Mouse (Mus musculus): ENCODE data around the gene Tnfrsf12a. TPM values are rescaled to one million over a fixed set of nuclear protein-coding genes. Genes with fewer than 3 reads are reported as not detected.

The Tnfrsf12a gene
- polyA plus RNA-seq, 1 experiment from 2014 or later: 2.7 TPM

DNA sequence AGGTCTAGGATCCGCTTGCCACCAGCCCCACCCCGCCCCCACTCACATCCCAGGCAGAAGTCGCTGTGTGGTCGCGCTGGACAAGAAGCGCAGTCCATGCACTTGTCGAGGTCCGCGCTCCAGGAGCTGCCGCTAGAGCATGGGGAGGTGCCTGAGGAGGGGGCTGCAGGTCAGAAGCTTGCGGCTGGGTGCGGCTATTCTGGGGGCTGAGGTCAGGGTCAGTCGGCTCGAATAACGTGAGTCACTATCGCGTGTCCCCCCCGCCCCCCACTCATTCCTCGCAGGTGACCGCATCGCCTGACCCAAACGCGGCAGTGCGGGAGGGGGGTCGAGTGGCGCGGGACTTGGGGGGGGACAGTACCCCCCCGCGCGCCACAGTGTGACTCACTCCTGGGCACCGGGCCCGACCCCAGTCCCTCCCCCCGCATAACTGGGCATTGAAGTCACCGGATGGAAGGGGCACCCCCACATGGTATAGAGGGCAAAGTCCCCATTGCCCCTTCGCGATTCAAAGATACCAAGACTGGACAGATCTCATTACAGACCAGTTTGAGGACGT, 716 bp downstream of the Tnfrsf12a start:
- Histone ChIP-seq H3K4me1 (replicated peaks) (peaks cover 61% of the 10 kb centered on the region), H3K36me3 (no peaks in the 10 kb centered on the region), H3K4me3 (peak overlapping the region; percentile 60), H3K9me3 (no peaks in the 10 kb centered on the region), H3K27me3 (ENCODE audit: insufficient read depth, poor library complexity, severe bottlenecking) (peaks cover 75% of the 10 kb centered on the region), H3K27ac (peak overlapping the region; percentile 69)
- under 1% methylated on average over 37 of the region's 37 CpGs for WGBS
- peak; percentile 47 for DNase-seq (ENCODE audit: low spot score)

GRCm38 (mm10) chr17:23675564-23676281, 1.5 kb downstream of the Tnfrsf12a start:
- peaks cover 67% of the 10 kb centered on the region for H3K27me3 ChIP-seq (ENCODE audit: insufficient read depth, poor library complexity, severe bottlenecking)
- DNase-seq (ENCODE audit: low spot score): no peak
- peak overlapping the region; percentile 60 for H3K4me3 ChIP-seq
- WGBS: 8% methylated on average over 15 of the region's 15 CpGs
- peaks cover 58% of the 10 kb centered on the region for H3K4me1 ChIP-seq (replicated peaks)
- no peaks in the 10 kb centered on the region for H3K9me3 ChIP-seq
- H3K27ac ChIP-seq: no peak overlapping the region; the same call in 1 of the 2 replicates
- H3K36me3 ChIP-seq: peaks cover 1% of the 10 kb centered on the region

DNA sequence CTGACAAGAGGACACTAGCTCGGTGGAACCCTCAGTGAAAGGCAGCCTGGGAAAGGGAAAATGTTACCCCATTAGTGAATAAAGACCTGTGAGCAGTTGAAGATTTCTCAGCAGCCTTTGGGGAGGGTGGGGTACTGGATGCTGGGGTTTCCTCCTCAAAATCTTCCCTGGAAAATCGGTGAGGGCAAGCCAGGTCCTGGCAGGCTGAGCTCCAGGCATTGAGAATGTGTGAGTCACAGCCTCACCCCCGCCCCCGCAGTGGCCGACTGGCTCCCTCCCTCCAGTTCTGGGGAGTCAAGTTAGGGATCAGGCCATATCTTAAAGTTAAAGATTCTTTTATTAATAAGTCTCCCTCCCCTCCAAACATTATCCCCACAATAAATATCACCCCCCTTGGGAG, 2.1 kb downstream of the Tnfrsf12a start:
- Histone ChIP-seq H3K9me3 (no peaks in the 10 kb centered on the region), H3K27me3 (ENCODE audit: insufficient read depth, poor library complexity, severe bottlenecking) (peaks cover 61% of the 10 kb centered on the region), H3K27ac (no peak overlapping the region), H3K36me3 (peaks cover 7% of the 10 kb centered on the region), H3K4me3 (peak overlapping the region; percentile 60; the same call in 1 of the 2 replicates), H3K4me1 (replicated peaks) (peaks cover 58% of the 10 kb centered on the region)
- DNase-seq (ENCODE audit: low spot score): no peak
- 45% methylated on average over 5 of the region's 5 CpGs for WGBS

DNA sequence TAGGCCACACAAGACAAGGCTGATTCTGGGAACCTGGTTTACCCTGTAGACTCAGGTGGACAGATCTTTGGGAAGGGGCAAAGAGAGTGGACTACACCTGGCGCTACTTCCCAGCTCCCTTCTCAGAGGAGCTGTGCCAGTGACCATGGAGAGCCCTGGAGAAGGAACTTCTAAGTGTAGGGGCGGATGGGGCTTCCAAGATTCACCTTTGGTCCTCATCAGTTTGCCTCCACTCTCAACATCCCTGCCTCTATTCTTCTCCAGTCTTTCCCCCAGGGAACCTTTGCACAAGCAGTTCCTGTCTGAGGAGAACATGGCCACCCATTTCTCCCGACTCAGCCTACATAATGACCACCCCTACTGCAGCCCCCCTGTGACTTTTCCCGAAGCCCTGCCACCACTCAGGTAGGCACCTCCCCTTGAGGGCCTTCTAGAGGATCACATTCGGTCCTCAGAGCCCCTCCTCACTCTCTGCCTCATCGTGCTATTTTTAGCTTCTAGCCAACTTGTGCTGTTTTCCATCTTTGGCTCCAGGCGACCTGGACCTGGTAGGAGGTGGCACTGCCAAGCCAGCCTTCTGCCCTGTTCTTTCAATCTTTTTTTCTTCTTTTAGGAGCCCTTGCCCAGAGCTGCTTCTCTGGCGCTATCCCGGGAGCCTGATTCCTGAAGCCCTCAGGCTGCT, 2.9 kb downstream of the Tnfrsf12a start:
- Histone ChIP-seq H3K27ac (peak overlapping the region; percentile 93), H3K27me3 (ENCODE audit: insufficient read depth, poor library complexity, severe bottlenecking) (peaks cover 53% of the 10 kb centered on the region), H3K4me3 (peak overlapping the region; percentile 70), H3K4me1 (replicated peaks) (peaks cover 55% of the 10 kb centered on the region), H3K9me3 (no peaks in the 10 kb centered on the region), H3K36me3 (peaks cover 14% of the 10 kb centered on the region)
- DNase-seq (ENCODE audit: low spot score): no peak
- 49% methylated on average over 9 of the region's 9 CpGs for WGBS

DNA sequence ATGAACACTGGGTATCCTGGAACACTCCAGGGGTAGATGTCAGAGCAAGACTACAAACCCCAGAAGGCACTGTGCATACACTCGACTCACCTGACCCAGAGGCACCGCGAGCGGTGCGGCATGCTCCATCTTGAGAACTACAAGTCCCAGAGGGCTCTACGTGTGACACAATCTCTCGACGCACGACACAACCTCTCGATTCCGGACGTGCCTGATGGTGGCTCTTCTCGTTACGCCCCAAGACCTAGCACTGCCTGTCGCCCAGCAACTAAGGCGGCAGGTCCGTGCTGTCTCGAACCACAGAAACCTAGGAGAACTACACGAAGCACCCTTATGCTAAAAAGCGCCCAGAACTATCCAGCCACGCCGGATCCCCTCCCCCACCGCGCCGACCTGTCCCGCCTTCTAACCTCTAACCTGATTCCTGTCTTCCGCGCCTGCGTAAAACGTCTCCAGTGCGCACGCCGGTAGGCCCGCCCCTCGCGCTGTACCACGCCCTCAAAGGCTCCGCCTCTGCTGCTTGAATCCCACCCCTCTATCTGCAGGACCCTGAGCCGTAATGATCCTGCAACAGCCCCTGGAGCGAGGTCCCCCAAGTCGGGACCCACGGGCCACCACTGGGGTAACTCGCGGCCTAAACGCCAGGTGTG, 3.7 kb downstream of the Tnfrsf12a start, which contains the start of the genes Hcfc1r1 and Thoc6:
TSS of gene Hcfc1r1 (plus strand) at position 173 of the 650 bp plus-strand sequence.
TSS of gene Thoc6 (minus strand) at position 459 of the 650 bp plus-strand sequence.
- no peaks in the 10 kb centered on the region for H3K9me3 ChIP-seq
- H3K4me3 ChIP-seq: peak within 1 kb of the TSS; percentile 70
- DNase-seq (ENCODE audit: low spot score): peak; percentile 94
- peak within 1 kb of the TSS; percentile 93 for H3K27ac ChIP-seq
- peaks cover 52% of the 10 kb centered on the region for H3K4me1 ChIP-seq (replicated peaks)
- H3K36me3 ChIP-seq: peaks cover 23% of the 10 kb centered on the region
- H3K27me3 ChIP-seq (ENCODE audit: insufficient read depth, poor library complexity, severe bottlenecking): peaks cover 45% of the 10 kb centered on the region
- under 1% methylated on average over 45 of the region's 45 CpGs for WGBS

DNA sequence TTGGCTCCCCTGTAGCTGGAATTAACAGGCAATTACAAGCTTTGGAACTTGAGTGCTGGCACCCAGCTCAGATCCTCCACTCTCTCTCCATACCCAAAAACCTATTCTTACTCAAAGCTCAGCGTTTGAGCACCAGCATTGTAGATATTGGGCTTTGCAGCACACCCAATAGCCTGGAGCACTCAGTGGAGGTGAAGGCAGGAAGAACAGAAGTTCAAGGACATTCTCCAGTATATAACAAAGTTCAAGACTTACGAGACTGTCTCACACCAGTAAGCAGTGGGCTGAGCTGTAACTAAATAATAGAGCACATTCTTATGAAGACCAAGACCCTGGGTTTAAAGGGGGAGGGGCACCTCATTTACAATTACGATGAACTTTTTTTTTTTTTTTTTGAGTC, 4.5 kb downstream of the Tnfrsf12a start:
- H3K4me3 ChIP-seq: peak overlapping the region; percentile 70

GRCm38 (mm10) chr17:23671519-23671918, 5.7 kb downstream of the Tnfrsf12a start:
- H3K4me1 ChIP-seq (replicated peaks): peaks cover 41% of the 10 kb centered on the region
- no peak for DNase-seq (ENCODE audit: low spot score)
- H3K9me3 ChIP-seq: no peaks in the 10 kb centered on the region
- no peak overlapping the region for H3K27ac ChIP-seq
- H3K27me3 ChIP-seq (ENCODE audit: insufficient read depth, poor library complexity, severe bottlenecking): peaks cover 27% of the 10 kb centered on the region
- peaks cover 43% of the 10 kb centered on the region for H3K36me3 ChIP-seq
- 92% methylated on average over 3 of the region's 3 CpGs for WGBS
- H3K4me3 ChIP-seq: no peak overlapping the region

More for the DNA sequence above, 4.5 kb downstream of the Tnfrsf12a start:
- H3K27ac ChIP-seq: no peak overlapping the region
- peaks cover 52% of the 10 kb centered on the region for H3K4me1 ChIP-seq (replicated peaks)
- H3K27me3 ChIP-seq (ENCODE audit: insufficient read depth, poor library complexity, severe bottlenecking): peaks cover 37% of the 10 kb centered on the region
- no peaks in the 10 kb centered on the region for H3K9me3 ChIP-seq
- DNase-seq (ENCODE audit: low spot score): no peak
- peaks cover 30% of the 10 kb centered on the region for H3K36me3 ChIP-seq
- WGBS: 68% methylated on average over 3 of the region's 3 CpGs

DNA sequence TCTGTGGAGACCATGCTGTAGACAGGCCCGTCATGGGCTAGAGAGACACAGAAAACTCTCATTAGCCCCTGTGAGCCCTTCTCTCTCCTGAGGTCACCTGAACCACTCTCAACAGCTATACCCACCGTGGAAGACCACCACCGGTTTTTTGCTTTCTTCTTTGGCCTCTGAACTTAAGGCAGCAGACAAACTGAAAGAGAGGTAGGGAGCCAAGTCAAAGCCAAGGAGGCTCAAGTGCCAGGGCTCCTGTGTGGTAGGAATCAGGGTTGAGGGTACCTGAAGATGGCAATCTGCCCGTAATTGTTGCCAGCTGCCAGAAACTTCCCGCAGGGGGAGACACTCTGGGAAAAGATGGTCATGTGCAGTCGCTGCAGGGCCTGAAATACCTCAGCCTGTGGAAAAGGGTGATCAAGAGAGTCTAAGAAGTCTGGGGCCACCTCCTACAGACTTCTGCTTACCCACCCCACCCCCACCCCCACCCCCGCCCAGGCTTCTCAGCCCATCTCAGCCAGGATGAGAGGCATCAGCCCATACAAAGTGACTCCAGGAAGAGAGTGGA, 6.7 kb downstream of the Tnfrsf12a start:
- 94% methylated on average over 7 of the region's 7 CpGs for WGBS
- no peak for DNase-seq (ENCODE audit: low spot score)
- Histone ChIP-seq H3K4me3 (no peak overlapping the region), H3K4me1 (replicated peaks) (peaks cover 37% of the 10 kb centered on the region), H3K27ac (no peak overlapping the region), H3K27me3 (ENCODE audit: insufficient read depth, poor library complexity, severe bottlenecking) (peaks cover 17% of the 10 kb centered on the region), H3K36me3 (peaks cover 48% of the 10 kb centered on the region), H3K9me3 (no peaks in the 10 kb centered on the region)

DNA sequence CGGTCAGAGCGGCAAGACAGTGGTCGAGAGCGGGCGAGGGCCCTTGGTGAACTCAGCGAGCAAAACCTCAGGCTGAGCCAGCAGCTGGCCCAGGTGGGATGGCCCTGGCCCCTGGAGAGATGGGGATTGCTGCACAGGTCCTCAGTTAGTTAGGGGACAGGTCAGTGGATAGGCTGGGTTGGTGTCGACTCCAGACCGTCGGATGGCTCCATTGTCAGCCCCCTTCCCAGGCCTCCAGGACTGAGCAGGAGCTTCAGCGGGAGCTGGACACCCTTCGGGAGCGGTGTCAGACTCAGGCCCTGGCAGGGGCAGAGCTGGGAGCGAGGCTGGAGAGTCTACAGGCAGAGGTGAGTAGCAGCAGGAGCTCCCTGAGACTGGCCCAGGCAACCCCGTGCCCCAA, 11.8 kb downstream of the Tnfrsf12a start:
- 80% methylated on average over 14 of the region's 14 CpGs for WGBS

DNA sequence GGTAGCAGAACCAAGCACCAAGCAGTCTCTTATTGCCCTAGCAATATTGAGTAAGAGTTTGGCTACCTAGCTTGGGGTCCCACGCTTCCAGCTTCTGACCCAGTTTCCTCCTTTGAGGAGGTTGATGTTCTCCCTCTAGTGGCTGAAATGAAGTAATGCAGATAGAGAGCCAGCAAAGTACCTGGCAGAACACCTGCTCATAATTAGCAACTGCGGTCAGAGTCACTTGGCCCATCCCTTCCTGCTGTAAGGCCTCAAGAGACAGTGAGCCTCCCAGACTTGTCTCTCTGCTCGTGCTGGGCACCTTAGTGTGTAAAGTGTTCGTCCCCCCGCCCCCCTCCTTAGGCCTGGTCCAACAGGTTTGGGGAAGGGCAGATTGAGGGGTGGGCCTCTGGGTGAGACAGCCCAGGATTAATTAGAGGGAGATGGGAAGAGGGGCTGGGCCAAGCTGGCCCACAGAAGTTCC, 12.7 kb downstream of the Tnfrsf12a start:
- 12% methylated on average over 5 of the region's 5 CpGs for WGBS
- no peak overlapping the region for H3K27ac ChIP-seq
- peaks cover 24% of the 10 kb centered on the region for H3K4me1 ChIP-seq (replicated peaks)
- no peaks in the 10 kb centered on the region for H3K9me3 ChIP-seq
- peaks cover 38% of the 10 kb centered on the region for H3K27me3 ChIP-seq (ENCODE audit: insufficient read depth, poor library complexity, severe bottlenecking)
- no peak for DNase-seq (ENCODE audit: low spot score)
- peaks cover 36% of the 10 kb centered on the region for H3K36me3 ChIP-seq
- H3K4me3 ChIP-seq: no peak overlapping the region

More for the DNA sequence above, 11.8 kb downstream of the Tnfrsf12a start:
- peaks cover 29% of the 10 kb centered on the region for H3K27me3 ChIP-seq (ENCODE audit: insufficient read depth, poor library complexity, severe bottlenecking)
- H3K9me3 ChIP-seq: no peaks in the 10 kb centered on the region
- H3K27ac ChIP-seq: no peak overlapping the region
- DNase-seq (ENCODE audit: low spot score): no peak
- peaks cover 24% of the 10 kb centered on the region for H3K4me1 ChIP-seq (replicated peaks)
- no peak overlapping the region for H3K4me3 ChIP-seq
- peaks cover 45% of the 10 kb centered on the region for H3K36me3 ChIP-seq

GRCm38 (mm10) chr17:23661526-23661925, 15.7 kb downstream of the Tnfrsf12a start:
- DNase-seq (ENCODE audit: low spot score): no peak
- Histone ChIP-seq H3K27me3 (ENCODE audit: insufficient read depth, poor library complexity, severe bottlenecking) (peaks cover 45% of the 10 kb centered on the region), H3K4me3 (0 out of 2 replicates have a peak overlapping the region, but pooled peaks have one; percentile 32), H3K9me3 (no peaks in the 10 kb centered on the region), H3K27ac (no peak overlapping the region), H3K4me1 (replicated peaks) (peaks cover 24% of the 10 kb centered on the region), H3K36me3 (peaks cover 6% of the 10 kb centered on the region)
- WGBS: 2% methylated on average over 9 of the region's 9 CpGs

GRCm38 (mm10) chr17:23660876-23661200, 16.4 kb downstream of the Tnfrsf12a start:
- DNase-seq (ENCODE audit: low spot score): no peak
- Histone ChIP-seq H3K36me3 (no peaks in the 10 kb centered on the region), H3K27me3 (ENCODE audit: insufficient read depth, poor library complexity, severe bottlenecking) (peaks cover 45% of the 10 kb centered on the region), H3K4me1 (replicated peaks) (peaks cover 22% of the 10 kb centered on the region), H3K4me3 (peak overlapping the region; percentile 32; the same call in 1 of the 2 replicates), H3K9me3 (no peaks in the 10 kb centered on the region), H3K27ac (no peak overlapping the region)
- WGBS: 3% methylated on average over 14 of the region's 14 CpGs

Measured in hindbrain, embryonic 10.5 days (tissue).